Mouse (Mus musculus) ES-Bruce4 (cell line): ENCODE data around the gene Nxf2. TPM values are rescaled to one million over a fixed set of nuclear protein-coding genes. Genes with fewer than 3 reads are reported as not detected.
"Not testable (repeated sequence)": the region's sequence is repeated elsewhere in the genome, so short reads cannot be mapped to it uniquely, and the experiment has no call there.

Experiments
- H3K27ac ChIP-seq: 2 replicates; pipeline ENCODE4 v1.5.1; 2012; ENCODE audit warnings: low read length, inconsistent platforms; ENCODE audit not compliant: insufficient read depth
- H3K27me3 ChIP-seq: 2 replicates; pipeline ENCODE4 v1.6.1; 2012; ENCODE audit warnings: mild to moderate bottlenecking, low read length, inconsistent platforms; ENCODE audit not compliant: control insufficient read depth, poor library complexity, insufficient read depth, severe bottlenecking
- H3K36me3 ChIP-seq: 2 replicates; pipeline ENCODE4 v1.6.1; 2012; ENCODE audit warnings: inconsistent platforms, mild to moderate bottlenecking, low read length, moderate library complexity; ENCODE audit not compliant: control insufficient read depth, poor library complexity, insufficient read depth, severe bottlenecking
- H3K4me1 ChIP-seq: one replicate; pipeline ENCODE4 v1.8.1; 2011; ENCODE audit warnings: low read length; ENCODE audit not compliant: control insufficient read depth, insufficient read depth
- H3K4me3 ChIP-seq: 2 replicates; pipeline ENCODE4 v1.5.1; 2011; ENCODE audit warnings: low read depth, mild to moderate bottlenecking, low read length
- H3K9ac ChIP-seq: 2 replicates; pipeline ENCODE4 v1.6.1; 2012; ENCODE audit warnings: low read depth, mild to moderate bottlenecking, inconsistent platforms; ENCODE audit not compliant: poor library complexity, severe bottlenecking
- H3K9me3 ChIP-seq: replicated peaks from 2 replicates; pipeline ENCODE4 v1.6.1; 2012; ENCODE audit warnings: mild to moderate bottlenecking, low read length, inconsistent platforms; ENCODE audit not compliant: control insufficient read depth, poor library complexity, insufficient read depth, severe bottlenecking
- CTCF ChIP-seq: IDR thresholded peaks from one replicate; pipeline ENCODE4 v1.8.1; 2011; ENCODE audit warnings: low read depth, low read length
- EP300 ChIP-seq: IDR thresholded peaks from 2 replicates; pipeline ENCODE4 v1.6.1; 2011; ENCODE audit warnings: low read depth, low read length; ENCODE audit not compliant: insufficient read depth
- POLR2A ChIP-seq: IDR thresholded peaks from one replicate; pipeline ENCODE4 v1.8.1; 2011; ENCODE audit warnings: low read length; ENCODE audit not compliant: insufficient read depth
- polyA plus RNA-seq: library from polyadenylated mRNA; stranded (reverse); fragments of >200 nt; gene quantifications from 2 replicates; pipeline ENCODE4 v1.2.4, GENCODE M21; 2011; ENCODE audit warnings: low read depth; ENCODE audit not compliant: missing spikeins, insufficient read depth, insufficient read length

The Nxf2 gene
- polyA plus RNA-seq, 1 experiment, result 0.45 TPM

DNA sequence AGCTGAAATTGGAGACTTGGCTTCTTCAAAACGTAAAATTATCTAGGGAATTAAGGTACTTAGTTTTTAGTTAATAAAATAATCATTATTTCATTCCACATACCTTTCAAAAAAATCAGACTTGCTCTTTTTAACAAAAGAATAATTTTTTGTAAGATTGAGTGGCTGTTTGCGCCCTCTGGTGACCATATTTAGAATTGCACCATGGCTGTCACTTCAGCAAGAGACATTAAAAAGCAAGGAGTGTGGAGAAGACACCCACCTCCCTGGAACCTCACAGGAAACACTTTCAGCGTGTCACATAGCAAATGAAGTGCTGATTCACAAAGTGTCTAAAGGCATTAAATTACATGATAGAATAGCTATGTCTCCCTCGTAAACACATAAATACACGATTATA lies 34.2 kb downstream of the Nxf2 start:
- H3K9me3 ChIP-seq, result no peaks in the 10 kb centered on the region
- H3K36me3 ChIP-seq, result no peaks in the 10 kb centered on the region
- no peaks in the 10 kb centered on the region for H3K27me3 ChIP-seq
- H3K27ac ChIP-seq, result no peak overlapping the region
- no peaks in the 10 kb centered on the region for H3K4me1 ChIP-seq
- no peak overlapping the region for H3K9ac ChIP-seq
- no peak overlapping the region for H3K4me3 ChIP-seq
- TF ChIP-seq CTCF (no peak), EP300 (no peak), POLR2A (no peak)

DNA sequence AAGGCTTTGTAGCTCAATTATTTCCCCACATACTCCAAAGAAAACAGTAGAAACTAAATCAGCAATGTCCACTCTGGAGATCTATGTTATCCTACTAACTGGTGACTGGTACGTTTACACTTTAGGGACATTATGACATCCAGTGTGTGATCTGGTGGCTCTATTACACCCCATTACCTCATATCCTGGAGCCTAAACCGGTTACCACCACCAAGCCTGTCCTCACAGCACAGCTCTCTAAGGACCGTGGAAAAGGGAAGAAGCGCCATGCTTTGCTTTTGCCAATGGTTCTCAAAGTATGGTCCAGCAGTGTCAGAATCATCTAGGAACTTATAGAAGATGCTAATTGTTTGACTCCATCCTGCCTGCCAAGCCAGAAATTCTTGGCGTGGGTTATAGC lies 34.6 kb downstream of the Nxf2 start:
- no peaks in the 10 kb centered on the region for H3K36me3 ChIP-seq
- no peak overlapping the region for H3K27ac ChIP-seq
- no peaks in the 10 kb centered on the region for H3K27me3 ChIP-seq
- no peak overlapping the region for H3K9ac ChIP-seq
- H3K4me1 ChIP-seq, result no peaks in the 10 kb centered on the region
- no peak overlapping the region for H3K4me3 ChIP-seq
- TF ChIP-seq EP300, result no peak
- no peak for TF ChIP-seq POLR2A
- no peak for TF ChIP-seq CTCF
- no peaks in the 10 kb centered on the region for H3K9me3 ChIP-seq

DNA sequence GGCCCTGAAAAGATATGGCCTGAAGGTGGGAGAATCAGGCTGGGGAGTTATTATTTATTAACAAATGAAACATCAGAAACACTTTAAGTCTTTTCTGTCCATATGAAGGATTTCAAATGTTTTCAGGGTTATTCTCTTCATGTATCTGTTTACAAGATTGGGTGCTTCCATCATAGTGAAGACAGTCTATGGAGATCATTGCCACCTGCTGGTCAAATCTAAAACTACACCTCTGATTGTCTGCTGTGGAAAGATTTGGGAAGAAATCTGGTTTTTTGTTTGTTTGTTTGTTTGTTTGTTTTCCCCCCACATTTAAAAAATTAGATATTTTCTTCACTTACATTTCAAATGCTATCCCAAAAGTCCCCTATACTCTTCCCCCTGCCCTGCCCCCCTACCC lies 39.5 kb downstream of the Nxf2 start:
- Histone ChIP-seq H3K9ac (no peak overlapping the region), H3K27ac (no peak overlapping the region), H3K4me3 (no peak overlapping the region), H3K27me3 (no peaks in the 10 kb centered on the region), H3K9me3 (no peaks in the 10 kb centered on the region), H3K36me3 (no peaks in the 10 kb centered on the region), H3K4me1 (no peaks in the 10 kb centered on the region)
- TF ChIP-seq POLR2A (no peak), CTCF (no peak), EP300 (no peak)

DNA sequence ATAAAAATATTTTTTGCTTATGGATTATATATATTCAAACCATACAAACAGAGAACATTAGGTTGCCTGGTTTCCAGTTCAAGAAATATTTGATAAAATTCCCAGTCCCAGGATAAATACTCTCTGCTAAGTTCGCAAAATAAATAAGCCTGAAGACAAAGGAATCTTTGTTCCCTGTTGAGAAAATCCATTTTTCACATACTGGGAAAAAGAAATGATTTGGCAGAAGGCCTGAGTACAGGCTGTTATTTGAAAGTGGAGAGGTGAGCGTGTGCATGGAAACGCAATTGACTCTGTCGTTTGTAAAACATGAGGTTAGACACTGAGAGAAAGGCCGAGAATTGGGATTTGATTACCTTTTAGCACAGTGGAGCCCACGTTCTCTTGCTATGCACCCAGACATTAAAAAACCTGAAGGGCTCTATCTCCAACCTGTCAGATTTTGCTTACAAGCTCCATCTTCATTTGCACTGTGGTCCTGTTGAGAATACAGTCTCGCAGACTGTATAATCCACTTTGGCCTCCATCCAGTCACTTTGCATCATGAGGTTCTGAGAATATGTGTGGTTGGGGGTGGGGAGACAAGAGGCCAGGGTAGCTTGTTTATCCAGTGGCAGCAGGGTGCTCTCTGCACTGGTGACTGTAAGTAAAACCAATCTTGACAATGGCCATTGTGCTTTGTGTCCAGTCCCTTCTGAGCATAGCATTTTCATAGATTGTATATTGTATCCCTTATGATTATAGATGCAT lies 40.7 kb downstream of the Nxf2 start:
- no peak overlapping the region for H3K4me3 ChIP-seq
- no peak overlapping the region for H3K27ac ChIP-seq
- H3K36me3 ChIP-seq, result no peaks in the 10 kb centered on the region
- H3K4me1 ChIP-seq, result no peaks in the 10 kb centered on the region
- no peaks in the 10 kb centered on the region for H3K27me3 ChIP-seq
- H3K9ac ChIP-seq, result no peak overlapping the region
- H3K9me3 ChIP-seq, result no peaks in the 10 kb centered on the region
- TF ChIP-seq EP300, result no peak
- no peak for TF ChIP-seq POLR2A
- TF ChIP-seq CTCF, result no peak

DNA sequence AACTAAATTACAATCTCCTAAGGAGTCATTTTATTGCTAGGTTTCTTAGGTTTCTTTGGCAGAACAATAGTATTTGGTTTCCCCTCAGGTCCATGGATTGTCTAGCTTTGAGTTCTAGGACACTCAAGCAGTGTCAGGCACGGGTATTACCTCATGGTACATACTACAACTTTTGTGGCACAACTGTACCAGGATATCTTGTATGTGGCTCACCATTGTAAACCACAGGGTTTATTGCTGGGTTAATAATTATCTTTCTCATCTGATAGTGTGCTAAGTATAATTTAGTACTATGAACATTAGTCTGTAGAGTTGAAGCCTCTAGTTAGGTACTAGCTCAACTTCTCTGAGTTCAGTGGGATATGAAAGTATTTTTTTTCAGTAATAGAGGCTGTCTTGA lies 45.3 kb downstream of the Nxf2 start:
- H3K9ac ChIP-seq, result no peak overlapping the region
- H3K4me3 ChIP-seq, result no peak overlapping the region
- no peak for TF ChIP-seq POLR2A
- TF ChIP-seq EP300, result no peak
- TF ChIP-seq CTCF, result no peak
- no peaks in the 10 kb centered on the region for H3K4me1 ChIP-seq
- no peak overlapping the region for H3K27ac ChIP-seq
- H3K36me3 ChIP-seq, result no peaks in the 10 kb centered on the region
- no peaks in the 10 kb centered on the region for H3K27me3 ChIP-seq
- no peaks in the 10 kb centered on the region for H3K9me3 ChIP-seq

DNA sequence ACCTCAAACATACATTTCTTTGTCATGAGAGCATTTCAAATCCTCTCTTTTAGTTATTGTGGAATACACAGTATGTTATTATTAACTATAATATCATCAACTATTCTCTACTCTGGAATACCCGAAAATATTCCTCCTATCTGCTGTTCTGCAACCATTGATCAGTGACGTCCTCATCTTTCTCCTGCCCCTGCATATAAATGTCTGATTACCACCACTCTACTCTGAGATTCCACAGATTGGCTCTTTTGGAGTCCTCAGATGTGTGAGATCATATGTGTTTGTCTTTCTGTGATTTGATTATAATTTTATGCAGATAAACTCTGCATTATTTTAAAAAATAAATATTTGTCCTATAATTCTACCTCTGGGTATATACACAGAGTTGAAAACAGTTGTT lies 48.8 kb downstream of the Nxf2 start:
- H3K4me3 ChIP-seq, result no peak overlapping the region

DNA sequence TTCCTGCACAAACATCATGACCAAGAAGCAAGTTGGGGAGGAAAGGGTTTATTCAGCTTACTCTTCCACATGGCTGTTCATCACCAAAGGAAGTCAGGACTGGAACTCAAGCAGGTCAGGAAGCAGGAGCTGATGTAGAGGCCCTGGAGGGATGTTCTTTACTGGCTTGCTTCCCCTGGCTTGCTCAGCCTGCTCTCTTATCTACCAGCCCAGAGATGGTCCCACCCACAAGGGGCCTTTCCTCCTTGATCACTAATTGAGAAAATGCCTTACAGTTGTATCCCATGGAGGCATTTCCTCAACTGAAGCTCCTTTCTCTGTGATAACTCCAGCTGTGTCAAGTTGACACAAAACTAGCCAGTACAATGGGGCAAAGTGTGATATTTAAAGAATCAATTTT lies 49.2 kb downstream of the Nxf2 start:
- H3K27me3 ChIP-seq, result not testable (repeated sequence)

More for the DNA sequence above, 48.8 kb downstream of the Nxf2 start:
- Histone ChIP-seq H3K9ac (no peak overlapping the region), H3K9me3 (no peaks in the 10 kb centered on the region), H3K27ac (no peak overlapping the region), H3K4me1 (no peaks in the 10 kb centered on the region), H3K27me3 (no peaks in the 10 kb centered on the region), H3K36me3 (no peaks in the 10 kb centered on the region)
- TF ChIP-seq CTCF (no peak), POLR2A (no peak), EP300 (no peak)

More for the DNA sequence above, 49.2 kb downstream of the Nxf2 start:
- not testable (repeated sequence) for H3K9me3 ChIP-seq, H3K27ac ChIP-seq, H3K36me3 ChIP-seq, H3K4me1 ChIP-seq, H3K4me3 ChIP-seq, H3K9ac ChIP-seq
